Mouse (Mus musculus) liver, postnatal 0 days (tissue): Measurements from ENCODE around the gene Mettl17.

Source experiments
- CTCF ChIP-seq: sonication (generic); IDR thresholded peaks from 2 replicates; pipeline ENCODE4 v1.5.1; 2016; ENCODE audit warnings: antibody characterized with exemption, low read depth
- EP300 ChIP-seq: IDR thresholded peaks from 2 replicates; pipeline ENCODE4 v1.6.1; 2016; ENCODE audit warnings: antibody characterized with exemption, low read depth, mild to moderate bottlenecking

DNA sequence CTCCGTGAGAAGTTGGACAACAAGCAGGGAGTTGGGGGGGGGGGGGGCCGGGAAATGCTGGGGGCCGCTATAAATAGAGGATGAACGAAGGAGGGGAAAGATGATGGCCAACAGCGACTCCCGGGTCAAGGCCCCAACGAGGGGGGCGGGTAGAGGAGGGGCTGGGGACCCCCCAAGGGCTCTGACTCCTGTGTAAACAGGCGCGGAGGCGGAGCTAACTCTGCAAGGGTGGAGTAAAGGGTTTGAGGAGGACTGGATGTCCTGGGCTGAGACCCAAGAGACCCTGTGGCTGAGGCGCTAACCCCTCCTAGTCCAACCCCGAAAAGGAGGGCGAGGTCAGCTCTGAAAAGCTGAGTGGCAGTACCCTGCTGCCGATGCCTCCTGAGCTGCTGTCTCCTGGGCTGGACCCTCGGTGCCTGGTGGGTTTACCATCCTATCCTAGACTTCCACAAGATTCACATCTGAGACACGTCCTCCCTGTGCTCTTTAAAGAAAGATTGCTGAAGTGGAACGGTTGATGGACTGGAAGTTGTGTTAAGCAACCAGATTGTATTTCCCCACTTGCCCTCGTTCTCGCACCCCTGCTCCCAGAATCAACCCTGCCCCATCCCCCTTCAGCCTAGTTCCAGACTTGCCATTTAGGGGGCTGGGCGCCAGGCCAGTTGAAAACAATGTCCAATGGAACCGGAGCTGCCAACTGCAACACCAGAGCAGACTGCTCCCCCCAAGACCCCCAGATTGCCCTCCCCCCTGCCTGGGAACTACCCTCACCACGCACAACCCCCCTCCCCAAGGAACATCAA is 29.5 kb downstream of the Mettl17 start, which contains the start of gene Ndrg2:
- TF ChIP-seq CTCF: no peak
- TF ChIP-seq EP300: no peak
